Comparison of ENCODE assay signal across 22 mouse cellular contexts in the genomic region with DNA sequence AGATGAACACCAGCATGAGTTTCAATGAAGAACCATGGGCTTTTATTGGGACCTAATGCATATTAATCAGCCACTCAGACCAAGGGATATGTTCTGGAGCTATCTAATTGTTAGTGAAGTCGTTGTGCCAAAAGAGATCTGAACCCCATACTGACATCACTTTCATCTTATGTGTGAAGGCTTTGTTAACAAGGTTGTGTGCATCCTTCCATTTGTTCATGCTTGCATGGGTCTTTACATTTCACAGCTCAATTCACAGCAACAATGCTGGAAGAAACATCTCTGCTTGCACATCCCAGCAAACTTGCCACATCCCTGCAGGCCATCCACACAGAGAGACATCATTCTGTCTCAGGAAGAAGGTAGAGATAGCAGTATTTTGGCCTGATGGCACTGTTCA. TPM values are rescaled to one million over a fixed set of nuclear protein-coding genes. Genes with fewer than 3 reads are reported as not detected.
"Had no signal": no experiment of that assay in that cellular context is flagged by ENCODE, and none has a peak within 500 bp of the region (broad histone marks: within the 10 kb centered on the region; RNA-seq: fewer than 3 reads in every experiment).

No protein-coding gene starts in this region.

- H3K9ac ChIP-seq: liver, postnatal 0 days; lung, embryonic 15.5 days; midbrain, embryonic 13.5 days; midbrain, embryonic 15.5 days; neural tube, embryonic 12.5 days; stomach, embryonic 15.5 days had no signal

- ATAC-seq: liver, postnatal 0 days; lung, postnatal 0 days; midbrain, embryonic 13.5 days; midbrain, embryonic 15.5 days had no signal

- H3K4me1 ChIP-seq: lung, embryonic 15.5 days; megakaryocyte, embryonic 14.5 days; midbrain, embryonic 13.5 days; midbrain, embryonic 15.5 days; neural tube, embryonic 12.5 days; stomach, embryonic 15.5 days had no signal

- DNase-seq: liver, postnatal 0 days; lung, adult 2 months; lung, postnatal 14 days; lung, postnatal 36 days; right cerebral cortex, postnatal 14 days; thymus, adult 2 months; thymus, postnatal 25 days; thymus, postnatal 4 days had no signal

- H3K36me3 ChIP-seq: lung, embryonic 15.5 days; midbrain, embryonic 13.5 days; midbrain, embryonic 15.5 days; neural tube, embryonic 12.5 days; stomach, embryonic 15.5 days had no signal

- H3K27me3 ChIP-seq: lung, embryonic 15.5 days; megakaryocyte, embryonic 14.5 days; midbrain, embryonic 13.5 days; midbrain, embryonic 15.5 days; neural tube, embryonic 12.5 days; stomach, embryonic 15.5 days had no signal

- H3K4me2 ChIP-seq: lung, embryonic 15.5 days; midbrain, embryonic 13.5 days; midbrain, embryonic 15.5 days; neural tube, embryonic 12.5 days; stomach, embryonic 15.5 days had no signal

- H3K9me3 ChIP-seq: lung, embryonic 15.5 days; megakaryocyte, embryonic 14.5 days; midbrain, embryonic 13.5 days; midbrain, embryonic 15.5 days; neural tube, embryonic 12.5 days; stomach, embryonic 15.5 days had no signal

- H3K27ac ChIP-seq: lung, embryonic 15.5 days; macrophage; midbrain, embryonic 13.5 days; midbrain, embryonic 15.5 days; neural tube, embryonic 12.5 days; stomach, embryonic 15.5 days; stomach, postnatal 0 days had no signal

- H3K4me3 ChIP-seq: lung, embryonic 15.5 days; megakaryocyte, embryonic 14.5 days; midbrain, embryonic 13.5 days; midbrain, embryonic 15.5 days; neural tube, embryonic 12.5 days; stomach, embryonic 15.5 days had no signal

RNA-seq across cellular contexts. Expression of a gene that starts 1.6 kb away (rescaled TPM):
- polyA plus RNA-seq: liver, postnatal 0 days; lung, embryonic 15.5 days; lung, postnatal 0 days; macrophage; midbrain, embryonic 13.5 days; midbrain, embryonic 15.5 days; midbrain, postnatal 0 days; neural tube, embryonic 12.5 days; neural tube, embryonic 14.5 days; spleen, adult 2 months; testis, adult 2 months had no signal

RNA-seq across cellular contexts. Expression of a gene that starts 15.8 kb away (rescaled TPM):
- polyA plus RNA-seq: liver, postnatal 0 days; lung, adult 2 months; lung, embryonic 15.5 days; lung, postnatal 0 days; macrophage; midbrain, embryonic 13.5 days; midbrain, embryonic 15.5 days; midbrain, postnatal 0 days; neural tube, embryonic 12.5 days; neural tube, embryonic 14.5 days; spleen, adult 2 months; stomach, embryonic 15.5 days; testis, adult 2 months; urinary bladder, adult 2 months had no signal

RNA-seq across cellular contexts. Expression of a gene that starts 59.9 kb away (rescaled TPM):
- polyA plus RNA-seq: liver, postnatal 0 days; lung, embryonic 15.5 days; lung, postnatal 0 days; macrophage; midbrain, embryonic 13.5 days; midbrain, embryonic 15.5 days; midbrain, postnatal 0 days; neural tube, embryonic 12.5 days; neural tube, embryonic 14.5 days; spleen, adult 2 months; stomach, embryonic 15.5 days; testis, adult 2 months; urinary bladder, adult 2 months had no signal
